Mouse (Mus musculus): Measurements from ENCODE around the gene 4930519P11Rik. TPM values are rescaled to one million over a fixed set of nuclear protein-coding genes. Genes with fewer than 3 reads are reported as not detected.

Gene 4930519P11Rik
- polyA plus RNA-seq, 1 experiment from 2014 or later, result 0.43 TPM

GRCm38 (mm10) chr2:154621684-154622083, 8.4 kb upstream of the 4930519P11Rik start:
- no peak overlapping the region for H3K27ac ChIP-seq
- no peak for ATAC-seq (ENCODE audit: low FRiP score, low read depth)
- no peak overlapping the region for H3K4me3 ChIP-seq
- H3K9ac ChIP-seq, result no peak overlapping the region
- H3K4me2 ChIP-seq (replicated peaks), result no peak overlapping the region
- H3K27me3 ChIP-seq, result no peaks in the 10 kb centered on the region
- no peaks in the 10 kb centered on the region for H3K4me1 ChIP-seq
- peaks cover 34% of the 10 kb centered on the region for H3K36me3 ChIP-seq
- H3K9me3 ChIP-seq, result 0 out of 2 replicates have a peak, but pooled peaks cover 4% of the 10 kb centered on the region
- WGBS, result 76% methylated on average over 5 of the region's 5 CpGs

- H3K4me2 ChIP-seq (replicated peaks), result no peak overlapping the region
- WGBS, result 89% methylated on average over 3 of the region's 3 CpGs
- H3K4me1 ChIP-seq, result peaks cover 12% of the 10 kb centered on the region
- H3K27me3 ChIP-seq, result no peaks in the 10 kb centered on the region
- H3K9ac ChIP-seq, result no peak overlapping the region
- no peak overlapping the region for H3K4me3 ChIP-seq
- H3K36me3 ChIP-seq, result no peaks in the 10 kb centered on the region
- ATAC-seq (ENCODE audit: low FRiP score, low read depth), result no peak
- H3K27ac ChIP-seq, result no peak overlapping the region
- H3K9me3 ChIP-seq, result no peaks in the 10 kb centered on the region
Measured at GRCm38 (mm10) chr2:154617061-154617460, 3.8 kb upstream of the 4930519P11Rik start.

- H3K4me3 ChIP-seq, result no peak overlapping the region
- no peak overlapping the region for H3K4me2 ChIP-seq (replicated peaks)
- no peaks in the 10 kb centered on the region for H3K9me3 ChIP-seq
- 91% methylated on average over 5 of the region's 5 CpGs for WGBS
- no peak overlapping the region for H3K9ac ChIP-seq
- H3K27me3 ChIP-seq, result no peaks in the 10 kb centered on the region
- no peaks in the 10 kb centered on the region for H3K36me3 ChIP-seq
- H3K27ac ChIP-seq, result no peak overlapping the region
- H3K4me1 ChIP-seq, result peaks cover 12% of the 10 kb centered on the region
- ATAC-seq (ENCODE audit: low FRiP score, low read depth), result no peak
Measured at GRCm38 (mm10) chr2:154615674-154616073, 2.4 kb upstream of the 4930519P11Rik start.

GRCm38 (mm10) chr2:154614841-154615576, 1.8 kb upstream of the 4930519P11Rik start:
- H3K4me2 ChIP-seq (replicated peaks), result 0 out of 2 replicates have a peak overlapping the region, but pooled peaks have one; percentile 14
- H3K36me3 ChIP-seq, result no peaks in the 10 kb centered on the region
- 66% methylated on average over 19 of the region's 19 CpGs for WGBS
- H3K9me3 ChIP-seq, result no peaks in the 10 kb centered on the region
- H3K4me1 ChIP-seq, result peaks cover 12% of the 10 kb centered on the region
- H3K27me3 ChIP-seq, result no peaks in the 10 kb centered on the region
- H3K9ac ChIP-seq, result no peak overlapping the region
- ATAC-seq (ENCODE audit: low FRiP score, low read depth), result no peak
- no peak overlapping the region for H3K4me3 ChIP-seq
- H3K27ac ChIP-seq, result no peak overlapping the region

GRCm38 (mm10) chr2:154609050-154609767, 4.0 kb downstream of the 4930519P11Rik start:
- Histone ChIP-seq H3K27ac (no peak overlapping the region), H3K4me1 (peaks cover 12% of the 10 kb centered on the region), H3K36me3 (no peaks in the 10 kb centered on the region), H3K9ac (no peak overlapping the region), H3K9me3 (no peaks in the 10 kb centered on the region), H3K27me3 (0 out of 2 replicates have a peak, but pooled peaks cover 6% of the 10 kb centered on the region), H3K4me3 (no peak overlapping the region), H3K4me2 (replicated peaks) (no peak overlapping the region)
- WGBS, result 62% methylated on average over 10 of the region's 10 CpGs
- no peak for ATAC-seq (ENCODE audit: low FRiP score, low read depth)

- Histone ChIP-seq H3K9me3 (no peaks in the 10 kb centered on the region), H3K9ac (no peak overlapping the region), H3K4me1 (peaks cover 12% of the 10 kb centered on the region), H3K4me2 (replicated peaks) (no peak overlapping the region), H3K27me3 (0 out of 2 replicates have a peak, but pooled peaks cover 6% of the 10 kb centered on the region), H3K36me3 (no peaks in the 10 kb centered on the region), H3K4me3 (no peak overlapping the region), H3K27ac (no peak overlapping the region)
- no peak for ATAC-seq (ENCODE audit: low FRiP score, low read depth)
- WGBS, result 88% methylated on average over 1 of the region's 1 CpGs
Measured at GRCm38 (mm10) chr2:154606965-154607364, 6.3 kb downstream of the 4930519P11Rik start.

GRCm38 (mm10) chr2:154604156-154604555, 9.1 kb downstream of the 4930519P11Rik start:
- WGBS, result 33% methylated on average over 7 of the region's 7 CpGs
- Histone ChIP-seq H3K27ac (no peak overlapping the region), H3K36me3 (no peaks in the 10 kb centered on the region), H3K27me3 (0 out of 2 replicates have a peak, but pooled peaks cover 6% of the 10 kb centered on the region), H3K9me3 (no peaks in the 10 kb centered on the region), H3K4me1 (peaks cover 12% of the 10 kb centered on the region), H3K4me3 (peak overlapping the region; percentile 81), H3K4me2 (replicated peaks) (peak overlapping the region; percentile 84), H3K9ac (0 out of 2 replicates have a peak overlapping the region, but pooled peaks have one; percentile 31)
- ATAC-seq (ENCODE audit: low FRiP score, low read depth), result no peak

GRCm38 (mm10) chr2:154603638-154604153, 9.5 kb downstream of the 4930519P11Rik start, which contains the start of gene Pxmp4:
Gene Pxmp4 (minus strand): TSS chr2:154603708.
- WGBS, result under 1% methylated on average over 13 of the region's 13 CpGs
- Histone ChIP-seq H3K27ac (no peak within 1 kb of the TSS), H3K9me3 (no peaks in the 10 kb centered on the region), H3K4me2 (replicated peaks) (peak within 1 kb of the TSS; percentile 84), H3K4me3 (peak within 1 kb of the TSS; percentile 81), H3K9ac (peak within 1 kb of the TSS; percentile 85), H3K27me3 (0 out of 2 replicates have a peak, but pooled peaks cover 4% of the 10 kb centered on the region), H3K36me3 (no peaks in the 10 kb centered on the region), H3K4me1 (peaks cover 12% of the 10 kb centered on the region)
- ATAC-seq (ENCODE audit: low FRiP score, low read depth), result peak; percentile 100

- Histone ChIP-seq H3K36me3 (no peaks in the 10 kb centered on the region), H3K4me3 (peak overlapping the region; percentile 81), H3K4me2 (replicated peaks) (peak overlapping the region; percentile 84), H3K9me3 (no peaks in the 10 kb centered on the region), H3K27me3 (0 out of 2 replicates have a peak, but pooled peaks cover 4% of the 10 kb centered on the region), H3K4me1 (peaks cover 12% of the 10 kb centered on the region), H3K9ac (peak overlapping the region; percentile 85), H3K27ac (no peak overlapping the region)
- WGBS, result 18% methylated on average over 22 of the region's 22 CpGs
- ATAC-seq (ENCODE audit: low FRiP score, low read depth), result no peak; the same call in 1 of the 2 replicates
Measured at GRCm38 (mm10) chr2:154603007-154603637, 10.1 kb downstream of the 4930519P11Rik start.

GRCm38 (mm10) chr2:154601324-154601723, 11.9 kb downstream of the 4930519P11Rik start:
- 82% methylated on average over 3 of the region's 3 CpGs for WGBS
- Histone ChIP-seq H3K4me1 (peaks cover 12% of the 10 kb centered on the region), H3K4me3 (no peak overlapping the region), H3K27ac (no peak overlapping the region), H3K36me3 (no peaks in the 10 kb centered on the region), H3K27me3 (0 out of 2 replicates have a peak, but pooled peaks cover 4% of the 10 kb centered on the region), H3K9me3 (no peaks in the 10 kb centered on the region), H3K9ac (no peak overlapping the region), H3K4me2 (replicated peaks) (no peak overlapping the region)
- no peak for ATAC-seq (ENCODE audit: low FRiP score, low read depth)

- ATAC-seq (ENCODE audit: low FRiP score, low read depth), result no peak
- WGBS, result 69% methylated on average over 6 of the region's 6 CpGs
- H3K4me2 ChIP-seq (replicated peaks), result no peak overlapping the region
Measured at GRCm38 (mm10) chr2:154600586-154600985, 12.7 kb downstream of the 4930519P11Rik start.

More at GRCm38 (mm10) chr2:154600586-154600985, 12.7 kb downstream of the 4930519P11Rik start:
- Histone ChIP-seq H3K27me3 (0 out of 2 replicates have a peak, but pooled peaks cover under 1% of the 10 kb centered on the region), H3K9me3 (no peaks in the 10 kb centered on the region), H3K4me1 (peaks cover 12% of the 10 kb centered on the region), H3K36me3 (peaks cover 3% of the 10 kb centered on the region; the same call in 1 of the 2 replicates), H3K4me3 (no peak overlapping the region), H3K9ac (no peak overlapping the region), H3K27ac (no peak overlapping the region)

All from limb, embryonic 13.5 days (tissue).